Mouse (Mus musculus): Measurements from ENCODE around the gene Ccnyl1.

Ccnyl1 gene

GRCm38 (mm10) chr1:64738180-64738555 lies 47.9 kb downstream of the Ccnyl1 start:
- no peak for DNase-seq (ENCODE audit: low spot score)

GRCm38 (mm10) chr1:64738661-64739082 lies 48.4 kb downstream of the Ccnyl1 start:
- DNase-seq (ENCODE audit: low spot score), result no peak

- DNase-seq (ENCODE audit: low spot score), result no peak
Observed at GRCm38 (mm10) chr1:64742741-64743408, 52.6 kb downstream of the Ccnyl1 start.

- no peak for DNase-seq (ENCODE audit: low spot score)
Observed at GRCm38 (mm10) chr1:64744616-64745015, 54.4 kb downstream of the Ccnyl1 start.

- no peak for DNase-seq (ENCODE audit: low spot score)
Observed at GRCm38 (mm10) chr1:64753109-64753508, 62.9 kb downstream of the Ccnyl1 start.

GRCm38 (mm10) chr1:64753668-64754067 lies 63.4 kb downstream of the Ccnyl1 start:
- DNase-seq (ENCODE audit: low spot score), result no peak

GRCm38 (mm10) chr1:64754658-64755057 lies 64.4 kb downstream of the Ccnyl1 start:
- DNase-seq (ENCODE audit: low spot score), result no peak

GRCm38 (mm10) chr1:64755971-64756639 lies 65.8 kb downstream of the Ccnyl1 start:
- DNase-seq (ENCODE audit: low spot score), result no peak

GRCm38 (mm10) chr1:64756640-64757030 lies 66.4 kb downstream of the Ccnyl1 start:
- no peak for DNase-seq (ENCODE audit: low spot score)

- peak; percentile 11 for DNase-seq (ENCODE audit: low spot score)
Observed at GRCm38 (mm10) chr1:64757254-64757653, 67.0 kb downstream of the Ccnyl1 start.

GRCm38 (mm10) chr1:64757766-64758165 lies 67.5 kb downstream of the Ccnyl1 start:
- DNase-seq (ENCODE audit: low spot score), result no peak

- DNase-seq (ENCODE audit: low spot score), result no peak
Observed at GRCm38 (mm10) chr1:64761646-64762045, 71.4 kb downstream of the Ccnyl1 start.

- DNase-seq (ENCODE audit: low spot score), result no peak
Observed at GRCm38 (mm10) chr1:64770169-64770568, 79.9 kb downstream of the Ccnyl1 start.

- DNase-seq (ENCODE audit: low spot score), result no peak
Observed at GRCm38 (mm10) chr1:64773305-64773704, 83.0 kb downstream of the Ccnyl1 start.

All from urinary bladder, postnatal 25 days (tissue).